Mouse (Mus musculus) WW6 (cell line): ENCODE measurements at regions not wholly inside any gene's neighbourhood (a gene's known extent, or its start where the extent isn't known, plus 50 kb on each side); places are given as distances from the start of the nearest gene placed in this dataset.

ENCODE experiments used
- DNase-seq: peaks from one replicate; pipeline ENCODE4 v3.0.0-alpha.2; 2013; ENCODE audit warnings: low read depth, low spot score

DNA sequence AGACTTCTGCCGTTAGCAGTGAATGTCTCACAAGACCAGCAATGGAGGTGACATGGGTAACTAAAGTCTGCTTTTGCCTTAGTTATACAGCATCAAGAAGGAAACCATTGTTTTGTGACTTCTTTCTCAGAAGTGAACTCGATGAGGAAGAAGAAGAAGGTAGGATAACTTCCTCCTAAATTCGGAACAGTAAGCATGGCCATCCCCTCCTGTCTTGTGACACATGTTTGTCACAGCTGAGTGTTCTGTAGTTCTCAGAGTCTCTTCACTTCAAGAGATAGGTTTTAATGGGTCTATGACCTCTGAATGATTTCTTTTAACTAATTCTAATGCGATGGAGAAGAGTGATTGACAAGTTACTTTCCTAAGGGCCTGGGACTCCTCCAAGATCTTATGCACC is 79.3 kb upstream of the Zeb2 start:
- DNase-seq: no peak

DNA sequence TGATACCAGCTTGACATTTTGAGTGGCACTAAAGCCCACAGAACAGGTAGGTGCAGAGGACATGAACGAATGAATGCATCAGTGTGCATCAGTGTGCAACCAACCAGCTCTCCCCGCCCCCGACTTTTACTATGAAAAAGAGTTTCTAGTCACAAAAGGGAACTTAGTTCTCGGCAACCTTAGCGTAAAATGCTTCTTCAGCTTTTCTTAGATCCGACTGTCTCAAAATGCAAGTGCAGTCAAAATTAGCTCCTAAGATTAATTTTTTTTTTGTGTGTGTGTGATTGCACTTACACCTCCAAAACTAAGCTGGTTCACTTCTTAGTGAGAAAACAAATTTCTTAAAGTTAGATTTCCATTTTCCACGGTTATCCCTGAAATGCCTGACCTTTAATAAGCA is 77.1 kb upstream of the Zeb2 start:
- DNase-seq: no peak

DNA sequence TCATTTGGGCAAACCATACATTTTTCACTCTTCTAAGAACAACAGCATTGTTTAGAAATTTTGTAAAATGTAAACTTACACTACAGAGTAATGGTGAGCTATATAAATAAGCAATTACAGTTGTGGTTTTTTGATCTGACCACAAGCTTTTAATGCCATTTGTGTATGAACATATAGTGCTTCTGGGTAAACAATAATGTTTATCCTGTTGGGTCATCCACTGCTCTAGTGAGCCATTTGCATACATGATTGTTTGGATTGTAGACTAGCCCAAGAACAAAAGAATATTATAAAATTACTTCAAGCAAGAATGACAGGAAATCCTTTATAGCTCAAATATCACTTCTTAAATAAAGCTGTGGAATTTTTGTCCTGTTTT is 68.4 kb upstream of the Zeb2 start:
- no peak for DNase-seq

DNA sequence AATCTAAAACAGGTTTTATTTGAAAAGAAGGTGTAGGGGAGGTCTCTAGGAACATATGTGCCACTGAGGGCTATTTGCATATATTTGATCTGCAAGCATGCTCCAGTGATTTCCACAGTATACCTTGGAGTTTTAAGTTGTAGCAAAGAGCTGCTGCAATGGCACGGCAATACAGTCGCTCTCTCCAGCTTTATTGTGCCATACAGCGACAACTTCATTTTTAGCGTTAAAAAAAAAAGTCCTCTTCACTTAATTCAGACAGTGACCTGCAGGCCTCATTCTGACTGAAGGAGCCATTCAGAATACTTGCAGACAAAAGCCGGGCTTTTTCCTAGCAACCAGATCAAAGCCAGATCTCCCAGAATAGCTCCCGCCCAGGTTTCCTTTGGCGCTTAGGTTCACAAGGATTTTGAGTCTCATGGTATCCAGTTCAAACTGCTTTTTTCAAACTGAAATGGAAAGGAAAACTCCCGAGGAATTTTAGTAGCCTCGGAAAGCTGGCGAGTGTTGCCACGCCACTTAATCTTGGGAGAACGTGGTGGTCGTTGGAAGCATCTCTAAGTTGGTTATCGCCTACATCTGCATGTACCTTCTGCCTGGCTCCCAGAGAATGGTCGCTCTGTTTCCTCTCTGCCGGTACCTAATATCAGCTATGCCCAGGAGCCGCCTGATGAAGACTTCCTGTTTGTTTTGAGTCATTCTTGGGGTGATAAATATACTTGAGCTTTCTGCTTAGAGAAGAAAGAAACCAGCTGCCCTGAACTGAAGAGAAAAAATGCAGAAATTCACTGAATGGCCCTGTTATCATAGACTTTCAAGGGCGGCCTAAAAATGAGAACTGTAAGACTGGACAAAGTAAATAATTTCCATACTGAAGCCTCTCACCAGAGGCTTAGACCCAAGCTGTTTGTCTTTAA is 67.8 kb upstream of the Zeb2 start:
- no peak for DNase-seq

DNA sequence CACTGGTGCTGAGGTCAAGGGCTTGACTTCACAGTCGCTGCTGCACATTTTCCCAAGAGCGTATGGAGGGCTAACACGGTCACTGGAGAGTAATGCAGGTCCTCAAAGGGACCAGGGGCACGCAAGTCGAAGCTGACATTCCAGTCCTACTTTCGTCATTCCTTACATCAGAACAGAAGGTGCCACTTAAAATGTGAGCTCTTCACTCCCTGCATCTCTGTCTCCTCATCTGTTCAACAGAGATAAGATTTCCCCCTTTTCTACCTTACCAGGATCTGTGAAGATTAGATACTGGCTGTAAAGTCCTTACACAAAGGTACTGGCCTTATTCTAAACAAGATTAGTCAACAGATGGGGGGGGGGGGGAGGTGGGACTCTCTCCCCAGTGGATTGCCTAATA is 67.0 kb upstream of the Zeb2 start:
- no peak for DNase-seq

DNA sequence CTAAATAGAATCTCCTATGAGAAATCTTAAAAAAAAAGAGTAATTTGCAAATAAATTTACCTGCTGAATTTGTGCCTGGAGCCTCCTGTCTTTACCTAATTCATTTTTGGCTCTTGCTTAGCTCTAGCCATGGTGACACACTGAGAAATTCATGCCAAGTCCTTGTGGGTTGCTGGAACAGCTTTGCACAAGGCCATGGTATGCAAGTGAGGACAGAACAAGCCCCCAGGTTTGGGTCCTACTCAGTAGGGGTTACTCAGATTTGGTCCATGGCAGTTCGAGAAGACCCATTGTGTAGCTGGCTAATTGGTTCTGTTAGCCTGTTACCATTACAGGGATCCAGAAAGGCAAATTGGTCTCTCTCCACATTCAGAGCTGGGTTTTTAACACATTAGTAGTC is 65.7 kb upstream of the Zeb2 start:
- no peak for DNase-seq

DNA sequence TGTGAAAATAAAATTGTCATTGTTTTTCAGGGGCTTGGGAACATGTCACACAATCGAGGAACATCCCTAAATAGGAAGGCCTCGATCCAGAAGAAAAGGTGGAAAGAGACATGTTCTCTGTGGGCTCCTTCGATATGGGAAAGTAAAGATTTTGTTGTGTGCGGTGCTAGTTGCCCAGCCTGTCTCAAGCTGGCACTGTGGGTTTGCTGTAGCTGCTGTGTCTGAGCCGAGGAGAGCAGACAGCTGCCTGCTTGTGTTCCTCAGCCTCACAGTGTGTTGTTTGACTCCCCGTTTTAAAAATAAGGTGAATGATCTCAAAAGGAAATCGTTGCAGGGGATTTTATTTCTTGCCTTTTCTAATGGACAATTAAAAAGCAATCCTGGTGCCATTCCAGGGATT is 64.4 kb upstream of the Zeb2 start:
- DNase-seq: no peak

DNA sequence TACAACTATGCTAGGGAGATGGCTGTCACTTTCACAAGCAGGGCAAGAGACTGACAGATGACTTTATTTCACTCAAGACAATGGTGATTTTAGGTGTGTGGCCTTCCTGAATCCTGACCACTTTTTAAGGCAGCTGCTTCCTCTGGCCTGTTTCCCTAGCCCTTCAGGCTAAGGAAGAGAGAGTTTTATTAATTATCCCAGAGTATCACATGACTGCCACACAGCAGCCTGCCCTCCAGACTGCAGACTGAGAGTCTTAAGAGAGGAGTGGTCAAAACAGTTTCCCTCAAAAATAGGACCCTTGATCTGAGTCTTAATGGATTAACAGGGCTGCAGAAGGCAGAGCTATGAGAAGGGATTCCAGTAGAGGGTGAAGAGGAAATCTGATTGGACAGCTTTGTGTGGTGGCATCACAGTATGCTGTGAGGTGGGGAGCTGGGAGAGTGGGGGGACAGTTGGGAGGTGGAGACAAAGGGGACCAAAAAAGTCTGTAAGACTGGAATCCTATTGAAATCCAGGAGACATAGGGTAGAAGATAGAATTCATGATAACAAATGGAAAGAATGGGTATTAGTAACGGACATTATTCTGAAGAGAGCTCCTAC is 61.8 kb upstream of the Zeb2 start:
- DNase-seq: no peak

DNA sequence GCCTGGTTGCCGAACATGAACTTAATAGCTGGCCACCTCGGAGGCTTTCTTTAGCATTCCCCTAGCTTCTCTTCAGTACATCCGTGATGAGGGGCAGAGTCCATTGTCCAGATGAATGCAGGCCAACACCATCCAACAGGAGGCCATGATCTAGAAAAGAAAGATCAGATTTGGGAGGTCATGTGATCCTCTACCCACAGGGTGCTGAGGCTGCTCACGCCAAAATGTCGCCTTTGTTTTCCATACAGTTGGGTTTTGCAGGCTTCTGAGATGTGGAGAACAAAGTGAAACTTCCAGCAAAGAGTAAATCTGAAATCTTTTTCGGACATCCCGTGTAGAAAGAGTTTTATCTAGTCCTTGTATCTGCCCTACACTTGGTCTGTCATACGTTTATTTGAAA is 55.2 kb upstream of the Zeb2 start:
- no peak for DNase-seq

DNA sequence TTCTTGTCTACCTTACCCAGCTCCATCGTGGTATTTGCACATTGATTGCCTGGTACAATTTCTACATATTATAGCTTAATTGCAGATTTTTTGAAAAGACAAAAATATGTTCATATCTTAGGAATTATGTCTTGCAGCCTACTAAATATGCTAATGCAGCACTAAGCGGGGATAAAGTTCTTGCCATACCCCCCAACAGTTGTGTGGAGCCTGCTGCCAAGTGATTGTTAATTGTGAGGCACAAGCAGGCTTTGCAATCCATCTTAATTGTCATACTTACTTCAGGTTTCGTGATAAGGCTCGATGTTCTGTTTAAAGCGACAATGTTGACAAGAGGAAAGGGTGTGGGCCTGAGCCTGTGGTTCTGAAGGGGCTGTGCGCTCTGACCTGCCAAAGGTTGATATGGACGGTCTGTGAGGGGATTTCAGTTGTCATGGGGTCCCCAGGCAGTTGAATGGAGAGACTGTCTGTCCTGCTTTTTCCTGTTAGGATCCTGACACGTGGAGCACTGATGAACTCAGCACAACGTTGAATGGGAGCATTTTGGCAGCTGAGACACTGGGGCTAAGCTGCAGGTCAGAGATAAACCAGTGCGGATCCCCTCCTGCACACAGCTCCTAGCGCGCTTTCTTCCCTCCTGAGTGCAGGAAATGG is 54.5 kb upstream of the Zeb2 start:
- DNase-seq: no peak

DNA sequence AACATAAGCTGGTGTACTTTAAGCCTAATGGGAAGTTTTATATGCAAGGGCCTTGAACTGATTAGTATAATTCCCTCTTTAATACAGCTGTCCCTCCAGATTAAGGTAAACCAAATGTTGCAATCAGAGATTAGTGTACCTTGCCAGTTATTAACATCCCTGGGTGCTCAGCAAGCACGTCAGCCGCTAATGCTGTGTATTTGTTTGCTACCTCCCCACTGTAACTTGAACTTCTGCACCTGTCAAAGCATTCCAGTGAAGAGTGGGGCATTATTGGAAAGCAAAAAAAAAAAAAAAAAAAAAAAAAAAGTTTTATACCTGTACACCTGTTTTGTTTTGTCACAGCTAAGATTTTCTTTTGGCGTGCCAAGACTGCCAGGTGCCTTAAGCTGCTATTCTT is 53.1 kb upstream of the Zeb2 start:
- no peak for DNase-seq

DNA sequence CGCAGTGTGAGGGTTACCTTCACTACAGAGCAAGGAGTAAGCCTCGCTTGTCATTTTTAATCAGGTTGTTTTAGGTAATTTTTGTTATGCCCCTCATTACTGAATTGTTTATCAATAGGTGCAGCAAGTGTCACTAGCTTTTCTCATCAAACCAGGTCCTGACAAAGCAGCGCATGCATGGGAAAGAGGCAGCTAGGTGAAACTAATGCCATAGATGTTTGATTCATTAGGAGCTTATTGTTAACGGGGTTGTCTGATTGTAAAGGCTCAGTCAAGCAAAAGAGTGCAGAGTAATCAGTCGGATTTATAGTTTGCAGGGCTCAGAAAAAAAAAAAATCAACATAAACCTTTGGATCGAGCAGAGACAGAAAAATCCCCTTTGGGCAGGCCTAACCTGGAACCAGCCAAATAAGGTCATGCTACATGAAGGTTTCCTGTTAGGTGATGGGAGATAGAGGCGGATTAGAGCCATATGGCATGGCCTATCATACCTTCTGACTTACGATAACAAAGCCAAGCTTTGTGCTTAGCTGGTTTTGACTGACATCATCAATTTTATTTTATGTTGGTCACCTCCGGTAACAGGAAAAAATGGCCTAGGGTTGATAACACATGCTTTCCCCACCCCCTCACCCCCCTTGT is 52.4 kb upstream of the Zeb2 start:
- DNase-seq: no peak

DNA sequence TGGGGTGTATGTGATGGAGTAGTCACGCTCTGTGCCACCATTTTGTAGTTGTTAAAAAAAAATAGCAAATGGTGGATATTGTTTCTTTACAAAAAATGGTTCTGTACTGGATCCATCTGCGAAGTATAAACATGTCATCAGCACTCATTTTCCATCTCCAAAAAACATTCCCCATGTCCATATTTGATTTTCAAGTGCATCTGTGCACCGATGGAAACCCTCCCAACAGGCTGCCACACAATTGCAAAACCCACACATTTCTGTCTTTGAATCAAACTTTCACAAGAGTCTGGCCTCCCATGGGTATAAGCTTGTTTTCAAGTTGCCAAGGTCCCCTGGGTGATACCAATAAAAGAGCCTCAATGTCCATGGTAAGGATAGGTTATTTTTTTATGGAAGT is 51.4 kb upstream of the Zeb2 start:
- DNase-seq: no peak
